Mouse (Mus musculus) small intestine, adult 10 weeks (tissue): ENCODE data around the gene Ghrh. TPM values are rescaled to one million over a fixed set of nuclear protein-coding genes. Genes with fewer than 3 reads are reported as not detected.

ENCODE experiments used
- polyA plus RNA-seq: library from polyadenylated mRNA; stranded (reverse); fragments of 350-450 nt; fragmentation: Illumina TruSeq; extraction: RNeasy Lipid Tissue Mini Kit (QIAGEN cat#74804); gene quantifications from one replicate; pipeline ENCODE4 v1.2.3, GENCODE M21; 2014; ENCODE audit warnings: low replicate concordance

Ghrh gene
- not detected for polyA plus RNA-seq

DNA sequence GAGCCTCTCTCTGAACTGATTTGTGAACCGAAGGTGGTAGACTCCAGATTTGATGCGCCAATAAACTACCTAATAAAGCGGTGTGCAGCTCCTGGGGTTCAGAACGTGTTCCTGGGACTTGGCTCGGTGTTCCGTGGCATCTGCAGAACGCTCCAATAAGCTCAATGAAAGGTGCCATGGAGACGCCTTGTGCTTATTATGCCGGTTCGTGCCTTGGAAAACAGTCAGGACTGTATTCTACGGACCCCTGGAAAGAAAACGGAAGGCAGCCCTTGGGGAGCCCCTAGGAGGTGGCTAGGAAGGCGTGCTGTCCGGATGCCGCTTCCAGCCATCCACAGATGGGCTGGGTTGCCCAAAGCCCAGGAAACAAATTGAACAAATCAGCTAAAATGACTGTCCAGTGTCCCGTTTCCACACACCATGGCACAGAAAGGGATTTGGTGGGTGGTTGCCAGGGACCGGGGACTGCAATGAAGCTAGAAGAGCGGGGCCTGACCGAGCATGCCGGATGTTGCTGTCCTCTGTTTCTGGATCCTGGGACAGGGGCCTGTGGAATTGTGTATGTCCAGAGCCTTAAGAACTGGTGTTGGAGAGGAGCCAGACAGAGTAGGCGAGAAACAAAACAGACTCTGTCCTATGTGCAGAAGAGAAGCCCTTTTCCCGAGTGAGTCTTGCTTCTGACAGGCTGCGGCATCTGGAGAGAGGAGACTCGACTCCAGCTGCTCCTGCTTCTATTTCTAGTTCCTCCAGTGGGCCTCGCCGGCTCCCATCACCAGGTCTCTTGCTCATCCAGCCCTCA lies at the start of gene Ghrh:
Gene Ghrh, minus strand, starts transcription at position 146 of the 799 bp plus-strand sequence.

DNA sequence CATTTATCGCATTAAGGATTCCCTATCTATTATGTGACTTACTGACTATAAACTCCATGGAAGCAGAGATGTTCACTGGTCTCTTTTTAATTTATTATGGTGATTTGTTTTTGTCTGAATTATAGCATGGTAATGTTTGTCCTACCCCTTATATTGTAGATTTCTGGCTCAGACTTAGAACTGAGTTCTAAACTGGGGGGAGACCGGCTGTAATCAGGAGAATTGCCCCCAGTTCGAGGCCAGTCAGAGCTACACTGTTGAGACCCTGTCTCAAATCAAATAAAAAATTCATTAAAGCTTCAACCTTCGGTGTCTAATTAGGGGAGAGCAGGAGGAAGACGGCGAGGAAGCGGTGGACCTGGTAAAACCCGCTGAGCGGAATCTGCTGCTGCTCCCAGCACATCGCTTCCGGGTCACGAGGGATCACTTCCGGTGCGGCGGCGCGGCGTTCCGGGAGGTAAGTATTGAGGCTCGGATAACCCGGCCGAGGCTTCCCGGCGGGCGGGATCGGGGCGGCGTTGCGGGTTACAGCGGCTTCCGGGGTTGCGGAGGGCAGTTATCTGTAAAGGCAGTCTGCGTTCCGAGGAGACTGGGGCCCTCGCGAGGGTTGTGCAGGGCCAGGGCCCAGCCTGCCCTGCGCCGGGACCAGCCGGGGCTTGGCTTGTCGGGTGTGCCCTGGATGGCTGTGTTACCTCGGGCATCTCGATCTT lies 20.0 kb upstream of the Ghrh start, which contains the start of gene Manbal:
Gene Manbal, plus strand, starts transcription at position 411 of the 710 bp plus-strand sequence.

Other genes with a start within 250 kb of the Ghrh start
- gene Samhd1, start 212.2 kb downstream of the Ghrh start, polyA plus RNA-seq: 442 TPM
- gene Rbl1, start 143.0 kb downstream of the Ghrh start, polyA plus RNA-seq: 47.4 TPM
- gene Rpn2, start 68.5 kb downstream of the Ghrh start, polyA plus RNA-seq: 162 TPM
- not detected for gene Mroh8, start 68.0 kb downstream of the Ghrh start, polyA plus RNA-seq
- 2.8 TPM for gene Manbal, start 20.1 kb upstream of the Ghrh start, polyA plus RNA-seq
- 4.9 TPM for gene Src, start 70.9 kb upstream of the Ghrh start, polyA plus RNA-seq
- 0.67 TPM for gene Nnat, start 212.6 kb upstream of the Ghrh start, polyA plus RNA-seq
- gene Blcap, start 223.8 kb upstream of the Ghrh start, polyA plus RNA-seq: 26.0 TPM